Mouse (Mus musculus) neural tube, embryonic 12.5 days (tissue): ENCODE measurements around the gene Clasrp. TPM values are rescaled to one million over a fixed set of nuclear protein-coding genes. Genes with fewer than 3 reads are reported as not detected.
"Not testable (repeated sequence)": the region's sequence is repeated elsewhere in the genome, so short reads cannot be mapped to it uniquely, and the experiment has no call there.

ENCODE experiments used
- ATAC-seq: fragments of 200-750 bp; cut with Nextera tagmentation; 2 replicates; pipeline ENCODE4 v1.8.0; 2017; ENCODE audit warnings: low read depth, mild to moderate bottlenecking, moderate TSS enrichment, moderate library complexity; ENCODE audit not compliant: low FRiP score
- H3K27ac ChIP-seq: fragments of 300-500 bp; sonication (generic); 2 replicates; pipeline ENCODE4 v1.5.1; 2016
- H3K27me3 ChIP-seq: fragments of 300-500 bp; sonication (generic); replicated peaks from 2 replicates; pipeline ENCODE4 v1.6.1; 2016; ENCODE audit warnings: mild to moderate bottlenecking
- H3K36me3 ChIP-seq: fragments of 300-500 bp; sonication (generic); 2 replicates; pipeline ENCODE4 v1.6.1; 2016; ENCODE audit warnings: mild to moderate bottlenecking
- H3K4me1 ChIP-seq: fragments of 300-500 bp; sonication (generic); 2 replicates; pipeline ENCODE4 v1.6.1; 2016
- H3K4me2 ChIP-seq: fragments of 300-500 bp; sonication (generic); replicated peaks from 2 replicates; pipeline ENCODE4 v1.6.1; 2016; ENCODE audit warnings: mild to moderate bottlenecking
- H3K4me3 ChIP-seq: fragments of 300-500 bp; sonication (generic); 2 replicates; pipeline ENCODE4 v1.5.1; 2016
- H3K9ac ChIP-seq: fragments of 300-500 bp; sonication (generic); 2 replicates; pipeline ENCODE4 v1.6.1; 2016; ENCODE audit warnings: mild to moderate bottlenecking
- H3K9me3 ChIP-seq: fragments of 300-500 bp; sonication (generic); 2 replicates; pipeline ENCODE4 v1.6.1; 2016; ENCODE audit warnings: mild to moderate bottlenecking
- WGBS: fragments of 180-500 bp; shearing (Covaris S2); methylation state at CpG from one replicate; pipeline ENCODE4 v1.1.7; 2016; 5-methylcytosine and 5-hydroxymethylcytosine counted together
- polyA plus RNA-seq: library from polyadenylated mRNA; unstranded; fragments of >200 nt; fragmentation: Nextera tagmentation; extraction: Ambion mirVana; gene quantifications from 2 replicates; pipeline ENCODE4 v1.2.1, GENCODE M21; 2016

The Clasrp gene
- polyA plus RNA-seq, 1 experiment from 2014 or later = 79.0 TPM

DNA sequence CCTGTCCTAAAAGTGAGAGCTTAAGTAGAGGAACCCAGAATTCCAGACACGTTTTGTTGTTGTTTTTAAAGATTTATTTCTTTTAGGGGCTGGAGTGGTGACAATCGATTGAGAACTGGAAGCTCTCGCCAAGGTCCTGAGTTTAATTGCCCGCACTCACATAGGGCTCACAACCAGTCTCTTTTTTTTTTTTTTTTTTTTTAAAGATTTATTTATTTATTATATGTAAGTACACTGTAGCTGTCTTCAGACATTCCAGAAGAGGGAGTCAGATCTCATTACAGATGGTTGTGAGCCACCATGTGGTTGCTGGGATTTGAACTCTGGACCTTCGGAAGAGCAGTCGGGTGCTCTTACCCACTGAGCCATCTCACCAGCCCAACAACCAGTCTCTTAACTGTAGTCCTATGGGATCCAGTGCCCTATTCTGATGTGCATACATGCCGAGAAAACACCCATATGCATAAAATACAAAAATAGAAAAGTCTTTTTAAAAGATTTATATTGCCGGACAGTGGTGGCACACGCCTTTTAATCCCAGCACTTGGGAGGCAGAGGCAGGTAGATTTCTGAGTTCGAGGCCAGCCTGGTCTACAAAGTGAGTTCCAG lies 424 bp upstream of the Clasrp start:
- peaks cover 34% of the 10 kb centered on the region for H3K4me1 ChIP-seq
- H3K27ac ChIP-seq, H3K9me3 ChIP-seq, H3K27me3 ChIP-seq, H3K9ac ChIP-seq, ATAC-seq: not testable (repeated sequence)
- 57% methylated on average over 10 of the region's 10 CpGs for WGBS
- peak overlapping the region; percentile 90 for H3K4me2 ChIP-seq
- peak overlapping the region; percentile 94 for H3K4me3 ChIP-seq
- H3K36me3 ChIP-seq = peaks cover 23% of the 10 kb centered on the region

DNA sequence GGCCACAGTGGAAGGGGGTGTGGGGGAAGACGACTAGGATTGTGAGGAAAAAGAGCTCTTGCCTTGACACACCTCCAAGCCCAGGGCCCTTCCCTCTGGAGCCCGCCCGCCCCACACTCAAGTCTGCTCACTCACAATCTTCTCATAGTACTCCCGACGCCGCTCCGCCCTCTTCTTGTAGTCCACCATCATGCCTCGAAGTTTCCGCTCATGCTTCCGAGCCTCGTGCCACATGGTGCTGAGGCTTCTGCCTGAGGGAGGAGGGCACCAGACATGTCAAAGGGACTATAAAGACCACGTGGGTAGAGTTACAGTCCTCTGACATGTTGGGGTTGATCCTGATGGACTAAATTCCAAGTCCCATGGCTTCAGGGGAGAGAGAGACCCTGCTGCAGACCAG lies 1.2 kb downstream of the Clasrp start:
- WGBS = 82% methylated on average over 12 of the region's 12 CpGs
- Histone ChIP-seq H3K36me3 (peaks cover 38% of the 10 kb centered on the region), H3K4me3 (no peak overlapping the region), H3K27me3 (no peaks in the 10 kb centered on the region), H3K4me2 (peak overlapping the region; percentile 90), H3K4me1 (peaks cover 34% of the 10 kb centered on the region), H3K9ac (peak overlapping the region; percentile 96; the same call in 1 of the 2 replicates), H3K27ac (no peak overlapping the region), H3K9me3 (no peaks in the 10 kb centered on the region)
- no peak for ATAC-seq

DNA sequence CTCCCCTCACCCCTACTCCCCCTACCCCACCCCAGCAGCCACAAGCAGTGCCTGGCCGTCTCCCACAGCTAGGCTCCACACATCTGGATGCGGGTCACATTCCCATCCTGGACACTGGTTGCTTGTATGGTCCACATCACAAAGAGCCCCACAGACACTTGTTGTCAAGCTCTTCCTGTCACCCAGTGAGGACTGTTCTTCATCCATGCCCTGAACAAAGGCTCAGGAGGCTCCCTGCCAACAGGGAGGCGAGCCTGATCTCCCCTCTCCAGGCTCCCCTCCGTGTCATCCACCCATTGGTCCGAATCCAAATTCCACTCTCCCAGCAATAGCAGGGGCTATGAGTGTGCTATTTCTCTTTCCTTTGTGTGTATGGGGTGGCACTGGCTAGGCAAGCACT lies 3.7 kb downstream of the Clasrp start:
- ATAC-seq = peak; percentile 25; the same call in 1 of the 2 replicates
- peaks cover 54% of the 10 kb centered on the region for H3K36me3 ChIP-seq
- no peak overlapping the region for H3K9ac ChIP-seq
- H3K27ac ChIP-seq = no peak overlapping the region
- no peaks in the 10 kb centered on the region for H3K27me3 ChIP-seq
- no peak overlapping the region for H3K4me3 ChIP-seq
- WGBS = 59% methylated on average over 5 of the region's 5 CpGs
- H3K9me3 ChIP-seq = no peaks in the 10 kb centered on the region
- no peak overlapping the region for H3K4me2 ChIP-seq
- peaks cover 34% of the 10 kb centered on the region for H3K4me1 ChIP-seq

DNA sequence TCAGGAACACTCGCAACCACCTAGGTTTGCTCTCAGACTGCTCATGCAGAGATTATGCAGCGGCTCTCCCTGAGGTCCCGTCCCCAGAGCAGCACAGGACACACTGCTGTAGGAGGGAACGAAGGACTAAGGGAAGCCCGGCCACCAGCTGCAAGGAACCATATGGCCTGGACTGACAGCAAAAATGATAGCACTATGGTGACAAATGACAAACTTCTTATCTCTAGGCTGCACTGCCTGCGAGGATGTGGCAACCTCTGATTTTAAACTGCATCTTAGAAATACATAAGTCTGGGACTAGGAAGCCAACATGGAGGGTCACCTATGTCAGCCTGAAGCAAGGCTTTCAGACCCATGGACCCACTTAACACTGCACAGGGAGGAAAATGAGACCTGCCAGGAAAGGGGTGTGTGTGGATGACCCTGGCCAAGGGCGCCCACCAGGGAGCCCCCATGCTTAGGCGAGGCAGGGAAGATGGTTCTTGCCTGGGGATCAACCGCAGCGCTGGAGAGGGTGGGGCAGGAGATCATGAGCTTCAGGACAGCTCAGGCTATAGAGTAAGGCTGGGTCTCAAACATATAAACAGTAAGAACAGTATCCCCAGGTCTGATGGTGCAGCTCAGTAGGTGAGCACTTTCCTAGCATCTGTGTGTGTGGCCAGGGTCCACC lies 11.1 kb downstream of the Clasrp start:
- no peaks in the 10 kb centered on the region for H3K4me1 ChIP-seq
- H3K36me3 ChIP-seq = peaks cover 89% of the 10 kb centered on the region
- H3K4me3 ChIP-seq = no peak overlapping the region
- no peak overlapping the region for H3K27ac ChIP-seq
- no peaks in the 10 kb centered on the region for H3K27me3 ChIP-seq
- H3K9me3 ChIP-seq = no peaks in the 10 kb centered on the region
- H3K9ac ChIP-seq = no peak overlapping the region
- H3K4me2 ChIP-seq = no peak overlapping the region
- ATAC-seq = no peak
- WGBS = 93% methylated on average over 10 of the region's 10 CpGs

DNA sequence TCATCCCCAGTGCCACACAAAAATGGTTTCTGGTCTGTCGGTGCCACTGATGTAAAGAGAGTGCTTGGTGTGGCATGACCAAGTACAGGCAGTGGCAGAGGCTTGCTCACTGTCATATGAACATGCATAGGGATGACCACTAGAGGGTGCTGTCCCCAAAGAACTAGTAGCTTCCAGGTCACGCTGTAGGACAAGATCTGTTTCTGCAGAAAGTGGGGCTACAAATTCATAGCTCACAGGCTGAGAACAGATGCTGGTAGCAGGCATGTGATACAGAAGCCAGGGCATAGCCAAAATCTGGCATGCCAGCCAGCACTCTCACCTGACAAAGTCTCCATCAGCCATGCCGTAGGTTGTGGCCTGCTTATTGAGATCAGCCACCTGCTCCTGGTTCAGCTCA lies 14.4 kb downstream of the Clasrp start:
- no peak overlapping the region for H3K9ac ChIP-seq
- H3K27ac ChIP-seq = no peak overlapping the region
- peak; percentile 46; the same call in 1 of the 2 replicates for ATAC-seq
- no peak overlapping the region for H3K4me3 ChIP-seq
- no peak overlapping the region for H3K4me2 ChIP-seq
- peaks cover 98% of the 10 kb centered on the region for H3K36me3 ChIP-seq
- WGBS = 63% methylated on average over 3 of the region's 3 CpGs
- no peaks in the 10 kb centered on the region for H3K9me3 ChIP-seq
- H3K27me3 ChIP-seq = no peaks in the 10 kb centered on the region
- no peaks in the 10 kb centered on the region for H3K4me1 ChIP-seq

DNA sequence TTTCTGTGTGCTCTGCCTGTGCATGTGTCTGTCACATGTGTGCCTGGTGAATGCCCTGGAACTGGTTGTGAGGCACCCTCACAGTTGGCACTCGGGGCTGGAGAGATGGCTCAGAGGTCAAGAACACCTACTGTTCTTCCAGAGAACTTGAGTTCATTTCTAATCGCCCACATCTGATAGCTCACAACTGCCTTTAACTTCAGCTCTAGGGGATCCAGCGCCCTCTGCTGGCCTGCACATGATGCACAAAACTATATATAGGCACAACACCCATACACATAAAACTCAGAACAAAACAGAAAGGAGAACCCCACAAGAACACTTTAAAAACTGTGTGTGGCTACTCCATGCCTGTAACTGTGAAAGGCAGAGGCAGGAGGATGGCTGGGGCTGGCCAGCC lies 15.1 kb downstream of the Clasrp start:
- 60% methylated on average over 3 of the region's 3 CpGs for WGBS
- H3K27me3 ChIP-seq = no peaks in the 10 kb centered on the region
- H3K4me2 ChIP-seq = no peak overlapping the region
- H3K36me3 ChIP-seq = peaks cover 100% of the 10 kb centered on the region
- no peaks in the 10 kb centered on the region for H3K4me1 ChIP-seq
- ATAC-seq = no peak
- no peaks in the 10 kb centered on the region for H3K9me3 ChIP-seq
- no peak overlapping the region for H3K27ac ChIP-seq
- H3K9ac ChIP-seq = no peak overlapping the region
- H3K4me3 ChIP-seq = no peak overlapping the region

DNA sequence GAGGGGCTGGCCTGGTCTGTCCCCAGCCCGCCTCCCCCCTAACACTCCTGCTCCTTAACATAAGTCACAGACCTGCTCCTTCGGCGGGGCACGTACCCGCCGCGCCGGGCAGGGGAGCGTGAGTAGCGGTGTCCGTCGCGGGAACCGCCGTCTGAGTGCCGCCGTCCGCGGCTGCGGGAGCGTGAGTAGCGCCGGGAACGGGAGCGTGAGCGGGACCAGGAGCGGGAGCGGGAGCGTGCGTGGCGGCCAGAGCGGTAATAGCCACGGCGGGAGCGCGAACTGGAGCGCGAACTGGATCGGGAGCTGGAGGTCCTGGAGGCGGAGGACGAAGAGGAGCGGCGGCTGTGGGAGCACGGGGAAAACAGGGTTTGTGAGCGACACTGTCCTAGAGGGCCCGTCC lies 18.0 kb downstream of the Clasrp start:
- H3K9me3 ChIP-seq = no peaks in the 10 kb centered on the region
- H3K27me3 ChIP-seq = no peaks in the 10 kb centered on the region
- H3K27ac ChIP-seq = no peak overlapping the region
- no peak overlapping the region for H3K9ac ChIP-seq
- H3K4me2 ChIP-seq = no peak overlapping the region
- H3K4me3 ChIP-seq = no peak overlapping the region
- no peak for ATAC-seq
- H3K36me3 ChIP-seq = peaks cover 94% of the 10 kb centered on the region
- H3K4me1 ChIP-seq = no peaks in the 10 kb centered on the region
- WGBS = 68% methylated on average over 46 of the region's 46 CpGs

DNA sequence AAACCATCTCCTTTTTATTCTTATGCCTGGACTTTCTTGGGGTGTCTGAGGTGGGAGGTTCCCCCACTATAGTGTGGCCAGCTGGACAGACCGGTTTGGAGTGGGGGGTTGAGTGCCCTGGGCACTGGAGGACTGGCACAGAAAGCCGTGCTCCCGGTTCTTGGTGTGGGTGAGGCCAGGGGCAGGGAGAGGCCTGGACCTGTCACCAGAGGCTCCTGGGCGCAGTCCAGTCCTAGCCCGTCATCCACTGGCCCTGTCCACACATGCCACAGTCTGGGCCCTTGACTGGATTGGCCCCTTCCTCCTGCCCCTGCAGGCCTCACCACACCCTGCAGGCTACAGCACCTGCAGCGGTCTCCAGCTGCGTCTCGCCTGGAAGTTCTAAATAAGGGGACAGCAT lies 23.7 kb downstream of the Clasrp start:
- WGBS = 87% methylated on average over 8 of the region's 8 CpGs
- peaks cover 47% of the 10 kb centered on the region for H3K27me3 ChIP-seq
- H3K4me3 ChIP-seq = no peak overlapping the region
- no peak overlapping the region for H3K4me2 ChIP-seq
- no peak overlapping the region for H3K9ac ChIP-seq
- H3K9me3 ChIP-seq = no peaks in the 10 kb centered on the region
- ATAC-seq = no peak
- H3K4me1 ChIP-seq = peaks cover 9% of the 10 kb centered on the region
- H3K27ac ChIP-seq = no peak overlapping the region
- H3K36me3 ChIP-seq = peaks cover 51% of the 10 kb centered on the region

DNA sequence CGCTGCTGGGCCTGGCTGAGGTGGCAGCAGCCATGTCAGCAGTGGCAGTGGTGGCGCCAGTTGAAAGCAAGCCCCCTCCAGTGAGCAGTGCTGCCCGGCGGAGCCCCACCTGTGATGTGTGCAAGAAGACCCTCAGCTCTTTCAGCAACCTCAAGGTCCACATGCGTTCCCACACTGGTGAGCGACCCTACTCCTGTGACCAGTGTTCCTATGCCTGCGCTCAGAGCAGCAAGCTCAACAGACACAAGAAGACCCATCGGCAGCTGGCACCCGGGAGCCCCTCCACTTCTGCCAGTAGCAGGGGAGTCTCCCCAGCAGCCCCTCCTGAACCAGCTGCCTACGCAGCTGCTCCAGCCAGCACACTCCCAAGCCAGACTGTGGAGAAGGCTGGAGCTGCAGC lies 24.5 kb downstream of the Clasrp start:
- Histone ChIP-seq H3K27ac (no peak overlapping the region), H3K9ac (no peak overlapping the region), H3K9me3 (no peaks in the 10 kb centered on the region), H3K4me2 (no peak overlapping the region), H3K4me3 (no peak overlapping the region), H3K4me1 (peaks cover 9% of the 10 kb centered on the region), H3K36me3 (peaks cover 42% of the 10 kb centered on the region), H3K27me3 (peaks cover 53% of the 10 kb centered on the region)
- WGBS = 87% methylated on average over 10 of the region's 10 CpGs
- no peak for ATAC-seq

DNA sequence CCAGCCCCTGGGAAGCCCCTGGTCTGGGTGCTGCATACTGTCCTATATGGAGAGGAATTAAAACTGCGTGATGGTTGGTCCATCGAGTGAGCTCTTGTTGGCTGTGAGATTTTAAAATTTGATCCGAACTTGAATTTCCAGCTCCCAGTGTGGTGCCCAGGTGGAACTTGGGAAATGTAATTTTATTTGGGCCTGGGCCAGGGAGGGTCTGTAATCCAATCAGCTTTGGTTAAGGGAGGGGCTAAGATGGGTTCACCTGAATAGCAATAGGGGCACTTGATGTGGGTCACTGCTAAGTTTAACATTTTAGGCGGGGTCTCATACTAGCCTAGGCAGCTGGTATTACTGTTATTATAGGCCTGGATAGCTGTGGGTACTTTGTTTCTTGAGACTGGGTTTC lies 25.9 kb downstream of the Clasrp start:
- H3K9me3 ChIP-seq = no peaks in the 10 kb centered on the region
- no peak overlapping the region for H3K4me2 ChIP-seq
- ATAC-seq = no peak
- peaks cover 29% of the 10 kb centered on the region for H3K36me3 ChIP-seq
- H3K4me3 ChIP-seq = no peak overlapping the region
- peaks cover 55% of the 10 kb centered on the region for H3K27me3 ChIP-seq
- WGBS = 62% methylated on average over 4 of the region's 4 CpGs
- no peak overlapping the region for H3K27ac ChIP-seq
- peaks cover 13% of the 10 kb centered on the region for H3K4me1 ChIP-seq
- no peak overlapping the region for H3K9ac ChIP-seq

DNA sequence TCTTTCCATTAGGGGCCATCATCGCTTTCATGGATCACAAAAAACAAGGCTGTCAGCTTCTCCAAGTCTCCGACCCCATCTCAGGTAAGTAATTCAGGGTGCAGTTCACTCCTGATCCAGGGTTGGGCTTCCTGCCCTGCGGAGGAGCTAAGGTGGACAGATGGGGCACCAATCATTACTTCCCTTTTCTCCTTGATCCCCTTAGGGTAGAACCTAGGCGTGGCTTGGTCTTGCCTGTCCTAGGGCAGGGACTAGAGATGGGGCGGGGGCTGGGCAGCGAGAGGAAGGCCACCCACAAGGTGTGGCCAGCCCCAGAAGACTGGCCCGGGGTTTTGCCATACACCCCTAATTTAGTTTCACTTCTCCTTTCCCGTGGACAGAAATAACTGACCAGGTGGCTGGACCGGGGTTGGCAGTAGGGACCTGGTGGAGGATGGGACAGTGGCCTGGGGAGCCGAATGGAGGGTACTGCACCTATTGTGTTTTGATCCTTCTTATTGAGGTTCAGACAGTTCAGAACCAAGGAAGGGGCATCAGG lies 26.3 kb downstream of the Clasrp start:
- Histone ChIP-seq H3K9me3 (no peaks in the 10 kb centered on the region), H3K36me3 (peaks cover 27% of the 10 kb centered on the region), H3K27ac (no peak overlapping the region), H3K4me2 (peak overlapping the region; percentile 56), H3K27me3 (peaks cover 55% of the 10 kb centered on the region), H3K4me3 (peak overlapping the region; percentile 9; the same call in 1 of the 2 replicates), H3K4me1 (peaks cover 15% of the 10 kb centered on the region), H3K9ac (no peak overlapping the region)
- no peak for ATAC-seq
- WGBS = 17% methylated on average over 10 of the region's 10 CpGs

DNA sequence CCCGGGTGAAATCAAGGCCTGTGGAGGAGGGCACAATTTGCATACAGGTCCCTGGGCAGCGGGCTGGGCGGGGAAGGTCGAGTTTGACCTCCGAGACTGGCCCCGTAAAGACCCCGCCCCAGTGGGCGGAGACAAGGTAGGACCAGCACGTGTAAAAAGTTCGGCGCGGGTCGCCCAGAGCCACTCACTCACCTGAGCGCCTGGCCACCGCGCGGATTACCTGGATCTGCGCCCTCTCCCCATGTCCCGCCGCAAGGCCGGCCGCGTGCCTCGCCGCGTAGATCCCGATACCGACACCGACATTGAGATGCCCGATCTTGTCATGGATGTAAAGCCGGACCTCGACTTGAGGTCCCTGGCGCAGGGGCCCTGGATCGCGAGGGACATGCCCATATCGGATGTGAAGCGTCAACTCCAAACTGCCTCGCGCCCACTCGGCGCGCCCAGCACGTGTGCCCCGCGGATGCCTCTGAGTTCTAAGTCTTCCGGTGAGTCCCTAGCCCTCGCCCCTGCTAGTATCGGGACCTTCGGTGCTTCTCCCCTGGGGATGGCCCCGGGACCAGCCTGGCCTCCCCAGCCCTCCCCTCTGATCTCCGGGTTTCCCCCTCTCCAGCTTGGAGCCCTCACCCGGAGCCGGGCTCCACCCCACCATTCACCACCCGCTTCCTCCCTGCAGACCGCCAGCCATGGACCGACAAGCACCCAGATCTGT lies 27.0 kb downstream of the Clasrp start, which contains the start of the genes Zfp296 and Gemin7:
Gene Zfp296 (plus strand): TSS at position 147 of the 712 bp plus-strand sequence.
Gene Gemin7 (minus strand): TSS at position 455 of the 712 bp plus-strand sequence.
- Histone ChIP-seq H3K27ac (no peak within 1 kb of the TSS), H3K9me3 (no peaks in the 10 kb centered on the region), H3K27me3 (peaks cover 55% of the 10 kb centered on the region), H3K4me3 (peak within 1 kb of the TSS; percentile 30), H3K4me1 (peaks cover 20% of the 10 kb centered on the region), H3K9ac (peak within 1 kb of the TSS; percentile 40; the same call in 1 of the 2 replicates), H3K36me3 (peaks cover 22% of the 10 kb centered on the region), H3K4me2 (peak within 1 kb of the TSS; percentile 56)
- no peak for ATAC-seq
- WGBS = under 1% methylated on average over 56 of the region's 56 CpGs
